Mouse (Mus musculus): ENCODE results near the gene Rap1gap2. TPM values are rescaled to one million over a fixed set of nuclear protein-coding genes. Genes with fewer than 3 reads are reported as not detected.

Gene Rap1gap2
- total and polyA plus RNA-seq, 2 experiments from 2014 or later = 12.1 to 49.1 TPM

- Histone ChIP-seq H3K4me1 (ENCODE audit: insufficient read depth, low read length) (peaks cover under 1% of the 10 kb centered on the region; the same call in 1 of the 2 replicates), H3K4me2 (ENCODE audit: low read depth, low read length, poor library complexity, severe bottlenecking) (no peak overlapping the region), H3K9ac (replicated peaks; ENCODE audit: low read length, poor library complexity, severe bottlenecking) (no peak overlapping the region), H3K27me3 (ENCODE audit: insufficient read depth, low read length) (no peaks in the 10 kb centered on the region), H3K36me3 (ENCODE audit: insufficient read depth, low read length) (peaks cover 11% of the 10 kb centered on the region), H3K27ac (ENCODE audit: low read depth, low read length) (no peak overlapping the region), H3K4me3 (ENCODE audit: low read depth, low read length) (no peak overlapping the region), H3K9me3 (ENCODE audit: low read length) (no peaks in the 10 kb centered on the region)
- no peak for TF ChIP-seq CTCF (IDR thresholded peaks at IDR 0.05)
- 77% methylated on average over 9 of the region's 9 CpGs for WGBS
- no peak for ATAC-seq (ENCODE audit: low FRiP score)
- DNase-seq (ENCODE audit: low spot score) = no peak
Measured at GRCm38 (mm10) chr11:74414112-74414511, 196.6 kb downstream of the Rap1gap2 start.

GRCm38 (mm10) chr11:74413449-74413972, 197.2 kb downstream of the Rap1gap2 start:
- Histone ChIP-seq H3K27ac (ENCODE audit: low read depth, low read length) (no peak overlapping the region), H3K9me3 (ENCODE audit: low read length) (no peaks in the 10 kb centered on the region), H3K4me1 (ENCODE audit: insufficient read depth, low read length) (peaks cover 6% of the 10 kb centered on the region; the same call in 1 of the 2 replicates), H3K9ac (replicated peaks; ENCODE audit: low read length, poor library complexity, severe bottlenecking) (no peak overlapping the region), H3K27me3 (ENCODE audit: insufficient read depth, low read length) (no peaks in the 10 kb centered on the region), H3K4me3 (ENCODE audit: low read depth, low read length) (no peak overlapping the region), H3K4me2 (ENCODE audit: low read depth, low read length, poor library complexity, severe bottlenecking) (no peak overlapping the region), H3K36me3 (ENCODE audit: insufficient read depth, low read length) (peaks cover 11% of the 10 kb centered on the region)
- DNase-seq (ENCODE audit: low spot score) = no peak
- WGBS = 74% methylated on average over 3 of the region's 3 CpGs
- no peak for TF ChIP-seq CTCF (IDR thresholded peaks at IDR 0.05)
- ATAC-seq (ENCODE audit: low FRiP score) = no peak

GRCm38 (mm10) chr11:74412462-74412861, 198.3 kb downstream of the Rap1gap2 start:
- DNase-seq (ENCODE audit: low spot score) (no peak), ATAC-seq (ENCODE audit: low FRiP score) (no peak)
- 73% methylated on average over 3 of the region's 3 CpGs for WGBS
- Histone ChIP-seq H3K27me3 (ENCODE audit: insufficient read depth, low read length) (no peaks in the 10 kb centered on the region), H3K4me2 (ENCODE audit: low read depth, low read length, poor library complexity, severe bottlenecking) (no peak overlapping the region), H3K4me3 (ENCODE audit: low read depth, low read length) (no peak overlapping the region), H3K9me3 (ENCODE audit: low read length) (no peaks in the 10 kb centered on the region), H3K27ac (ENCODE audit: low read depth, low read length) (no peak overlapping the region), H3K4me1 (ENCODE audit: insufficient read depth, low read length) (peaks cover 6% of the 10 kb centered on the region; the same call in 1 of the 2 replicates), H3K9ac (replicated peaks; ENCODE audit: low read length, poor library complexity, severe bottlenecking) (no peak overlapping the region), H3K36me3 (ENCODE audit: insufficient read depth, low read length) (peaks cover 11% of the 10 kb centered on the region)
- no peak for TF ChIP-seq CTCF (IDR thresholded peaks at IDR 0.05)

- TF ChIP-seq CTCF (IDR thresholded peaks at IDR 0.05) = no peak
- H3K9me3 ChIP-seq (ENCODE audit: low read length) = no peaks in the 10 kb centered on the region
- H3K27me3 ChIP-seq (ENCODE audit: insufficient read depth, low read length) = no peaks in the 10 kb centered on the region
- DNase-seq (ENCODE audit: low spot score) (no peak), ATAC-seq (ENCODE audit: low FRiP score) (no peak)
- H3K4me3 ChIP-seq (ENCODE audit: low read depth, low read length) = no peak overlapping the region
- H3K4me1 ChIP-seq (ENCODE audit: insufficient read depth, low read length) = peaks cover 6% of the 10 kb centered on the region; the same call in 1 of the 2 replicates
- no peak overlapping the region for H3K9ac ChIP-seq (replicated peaks; ENCODE audit: low read length, poor library complexity, severe bottlenecking)
- H3K4me2 ChIP-seq (ENCODE audit: low read depth, low read length, poor library complexity, severe bottlenecking) = no peak overlapping the region
- no peak overlapping the region for H3K27ac ChIP-seq (ENCODE audit: low read depth, low read length)
- 68% methylated on average over 3 of the region's 3 CpGs for WGBS
- peaks cover 16% of the 10 kb centered on the region for H3K36me3 ChIP-seq (ENCODE audit: insufficient read depth, low read length)
Measured at GRCm38 (mm10) chr11:74411943-74412342, 198.8 kb downstream of the Rap1gap2 start.

GRCm38 (mm10) chr11:74409757-74410174, 200.9 kb downstream of the Rap1gap2 start:
- TF ChIP-seq CTCF (IDR thresholded peaks at IDR 0.05) = no peak
- Histone ChIP-seq H3K27me3 (ENCODE audit: insufficient read depth, low read length) (no peaks in the 10 kb centered on the region), H3K4me1 (ENCODE audit: insufficient read depth, low read length) (peaks cover 6% of the 10 kb centered on the region; the same call in 1 of the 2 replicates), H3K9ac (replicated peaks; ENCODE audit: low read length, poor library complexity, severe bottlenecking) (no peak overlapping the region), H3K27ac (ENCODE audit: low read depth, low read length) (peak overlapping the region; percentile 13), H3K4me3 (ENCODE audit: low read depth, low read length) (no peak overlapping the region), H3K36me3 (ENCODE audit: insufficient read depth, low read length) (peaks cover 17% of the 10 kb centered on the region), H3K9me3 (ENCODE audit: low read length) (no peaks in the 10 kb centered on the region), H3K4me2 (ENCODE audit: low read depth, low read length, poor library complexity, severe bottlenecking) (no peak overlapping the region)
- peak; percentile 48; the same call in 1 of the 2 replicates for ATAC-seq (ENCODE audit: low FRiP score)
- WGBS = 43% methylated on average over 4 of the region's 4 CpGs
- peak; percentile 81 for DNase-seq (ENCODE audit: low spot score)

GRCm38 (mm10) chr11:74409447-74409754, 201.3 kb downstream of the Rap1gap2 start:
- H3K4me1 ChIP-seq (ENCODE audit: insufficient read depth, low read length) = peaks cover 6% of the 10 kb centered on the region; the same call in 1 of the 2 replicates
- WGBS = 47% methylated on average over 5 of the region's 5 CpGs
- TF ChIP-seq CTCF (IDR thresholded peaks at IDR 0.05) = no peak

More at GRCm38 (mm10) chr11:74409447-74409754, 201.3 kb downstream of the Rap1gap2 start:
- peak overlapping the region; percentile 13 for H3K27ac ChIP-seq (ENCODE audit: low read depth, low read length)
- no peak overlapping the region for H3K9ac ChIP-seq (replicated peaks; ENCODE audit: low read length, poor library complexity, severe bottlenecking)
- H3K4me3 ChIP-seq (ENCODE audit: low read depth, low read length) = no peak overlapping the region
- H3K27me3 ChIP-seq (ENCODE audit: insufficient read depth, low read length) = no peaks in the 10 kb centered on the region
- DNase-seq (ENCODE audit: low spot score) (no peak), ATAC-seq (ENCODE audit: low FRiP score) (no peak)
- peaks cover 14% of the 10 kb centered on the region for H3K36me3 ChIP-seq (ENCODE audit: insufficient read depth, low read length)
- H3K4me2 ChIP-seq (ENCODE audit: low read depth, low read length, poor library complexity, severe bottlenecking) = no peak overlapping the region
- H3K9me3 ChIP-seq (ENCODE audit: low read length) = no peaks in the 10 kb centered on the region
